Mouse (Mus musculus): ENCODE results near the gene Taok3. TPM values are rescaled to one million over a fixed set of nuclear protein-coding genes. Genes with fewer than 3 reads are reported as not detected.
A peak's percentile ranks its signal among the peaks of the same experiment; 100 is the strongest.
"Not testable (repeated sequence)": the region's sequence is repeated elsewhere in the genome, so short reads cannot be mapped to it uniquely, and the experiment has no call there.

Gene Taok3
- polyA plus RNA-seq, 1 experiment = 6.3 TPM

DNA sequence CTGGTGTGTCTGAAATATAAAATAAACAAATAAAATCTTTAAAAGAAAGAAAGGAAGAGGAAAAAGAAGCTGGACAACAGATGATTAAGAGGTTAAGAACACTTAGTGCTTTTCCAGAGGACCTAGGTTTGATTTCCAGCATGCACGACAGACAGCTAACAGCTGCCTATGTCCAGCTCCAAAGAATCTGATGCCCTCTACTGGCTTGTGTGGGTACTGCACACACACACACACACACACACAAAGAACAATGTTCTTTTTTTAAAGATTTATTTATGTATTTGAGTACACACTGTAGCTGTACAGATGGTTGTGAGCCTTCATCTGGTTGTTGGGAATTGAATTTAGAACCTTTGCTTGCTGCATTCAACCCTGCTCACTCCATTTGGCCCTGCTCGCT lies 170.2 kb downstream of the Taok3 start:
- H3K4me1 ChIP-seq (ENCODE audit: control insufficient read depth, insufficient read depth, insufficient read length, low read length) = peaks cover 3% of the 10 kb centered on the region; the same call in 1 of the 2 replicates
- H3K27ac ChIP-seq (replicated peaks; ENCODE audit: low read depth, low read length) = no peak overlapping the region
- H3K4me3 ChIP-seq (ENCODE audit: insufficient read depth, low read depth, low read length) = no peak overlapping the region

DNA sequence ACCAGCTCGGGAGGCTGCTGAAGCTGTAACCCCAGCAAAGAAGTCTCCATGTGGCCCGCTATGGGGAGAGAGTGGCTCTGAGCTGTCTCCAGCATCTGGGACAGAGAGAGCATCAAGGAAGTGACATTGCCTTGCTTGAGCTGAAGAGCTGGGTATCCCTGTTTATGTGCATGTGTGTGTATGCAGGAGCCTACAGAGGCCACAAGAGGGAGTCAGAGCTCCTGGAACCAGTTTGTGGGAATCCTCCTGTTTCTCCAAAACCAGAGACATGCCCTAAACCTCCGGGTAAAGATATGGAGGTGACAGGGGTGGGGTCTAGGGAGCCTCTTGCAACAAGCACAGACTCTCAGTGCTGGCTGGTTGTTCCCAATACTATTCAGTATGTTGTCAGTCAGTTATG lies 171.4 kb downstream of the Taok3 start:
- H3K27ac ChIP-seq (replicated peaks; ENCODE audit: low read depth, low read length) = no peak overlapping the region
- peaks cover 3% of the 10 kb centered on the region; the same call in 1 of the 2 replicates for H3K4me1 ChIP-seq (ENCODE audit: control insufficient read depth, insufficient read depth, insufficient read length, low read length)
- no peak overlapping the region for H3K4me3 ChIP-seq (ENCODE audit: insufficient read depth, low read depth, low read length)

DNA sequence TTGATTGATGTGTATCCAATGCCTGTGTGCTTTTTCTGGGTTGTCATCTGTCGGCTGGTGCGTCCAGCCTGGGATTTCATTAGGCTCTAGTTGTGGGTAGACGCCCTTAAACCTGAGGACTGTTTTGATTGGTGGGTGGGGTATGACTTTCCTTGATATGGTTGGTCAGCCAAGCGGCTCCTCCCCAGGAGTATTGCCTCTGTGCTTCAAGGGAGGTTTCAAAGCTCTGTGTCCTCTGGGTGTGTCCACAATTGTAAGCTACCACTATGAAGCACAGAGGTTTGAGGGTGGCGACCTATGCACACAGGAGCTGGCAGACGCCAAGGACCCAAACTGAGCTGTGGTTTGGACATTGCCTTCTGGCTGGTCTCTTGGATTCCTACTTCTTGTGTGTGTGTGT lies 172.6 kb downstream of the Taok3 start:
- Histone ChIP-seq H3K4me1 (ENCODE audit: control insufficient read depth, insufficient read depth, insufficient read length, low read length) (peaks cover 3% of the 10 kb centered on the region; the same call in 1 of the 2 replicates), H3K27ac (replicated peaks; ENCODE audit: low read depth, low read length) (no peak overlapping the region), H3K4me3 (ENCODE audit: insufficient read depth, low read depth, low read length) (no peak overlapping the region)

DNA sequence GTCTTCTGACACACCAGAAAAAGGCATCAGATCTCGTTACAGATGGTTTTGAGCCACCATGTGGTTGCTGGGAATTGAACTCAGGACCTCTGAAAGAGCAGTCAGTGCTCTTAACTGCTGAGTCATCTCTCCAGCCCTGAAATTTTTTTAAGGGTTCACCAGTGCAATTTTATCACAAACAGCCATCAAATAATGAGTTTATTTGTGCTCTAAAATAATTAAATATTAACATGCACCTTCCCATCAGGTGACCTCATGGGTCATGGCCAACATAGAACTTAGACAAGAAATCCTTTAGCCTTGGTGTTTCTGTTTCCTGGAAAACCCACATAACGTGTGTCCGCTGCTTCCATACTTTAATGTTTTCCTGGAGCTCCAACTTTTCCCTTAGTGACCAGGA lies 173.8 kb downstream of the Taok3 start:
- H3K4me3 ChIP-seq (ENCODE audit: insufficient read depth, low read depth, low read length); H3K4me1 ChIP-seq (ENCODE audit: control insufficient read depth, insufficient read depth, insufficient read length, low read length); H3K27ac ChIP-seq (replicated peaks; ENCODE audit: low read depth, low read length): not testable (repeated sequence)

DNA sequence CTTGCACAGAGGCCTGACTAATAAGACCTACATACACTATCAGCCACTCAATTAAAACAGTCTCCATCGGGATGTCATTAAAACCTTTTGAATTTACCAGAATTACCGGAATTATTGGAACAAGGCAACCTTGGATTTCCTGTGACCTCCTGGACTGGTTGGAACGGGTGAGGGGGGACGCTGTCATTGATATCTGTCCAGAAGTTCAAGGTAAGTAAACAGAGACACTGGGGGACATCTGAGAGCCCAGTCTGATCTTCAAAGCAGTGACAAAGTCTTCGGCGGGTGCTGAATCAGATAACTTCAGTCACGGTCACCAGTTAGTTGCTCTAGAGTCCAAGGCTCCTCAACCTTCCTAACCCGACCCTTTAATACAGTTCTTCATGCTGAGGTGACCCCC lies 175.1 kb downstream of the Taok3 start:
- Histone ChIP-seq H3K4me1 (ENCODE audit: control insufficient read depth, insufficient read depth, insufficient read length, low read length) (no peaks in the 10 kb centered on the region), H3K4me3 (ENCODE audit: insufficient read depth, low read depth, low read length) (no peak overlapping the region), H3K27ac (replicated peaks; ENCODE audit: low read depth, low read length) (no peak overlapping the region)

DNA sequence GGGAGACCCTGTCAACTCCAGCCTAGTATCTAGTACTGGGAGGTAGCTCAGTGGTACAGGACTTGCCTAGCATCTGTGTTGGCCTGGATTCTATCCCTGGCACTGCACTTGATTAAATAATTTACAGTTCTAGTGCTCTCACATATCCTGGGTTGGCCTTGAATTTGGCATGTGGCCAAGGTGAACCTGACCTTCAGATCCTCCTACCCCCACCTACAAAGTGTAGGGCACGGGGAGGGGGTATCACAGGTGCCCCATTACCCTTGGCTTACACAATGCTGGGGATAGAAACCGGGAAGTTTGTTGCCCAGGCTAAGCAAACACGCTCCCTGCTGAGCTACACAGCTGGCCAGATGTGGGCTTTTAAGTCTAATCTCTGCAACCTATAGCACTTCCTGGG lies 183.0 kb downstream of the Taok3 start:
- Histone ChIP-seq H3K27ac (replicated peaks; ENCODE audit: low read depth, low read length) (no peak overlapping the region), H3K4me1 (ENCODE audit: control insufficient read depth, insufficient read depth, insufficient read length, low read length) (no peaks in the 10 kb centered on the region), H3K4me3 (ENCODE audit: insufficient read depth, low read depth, low read length) (no peak overlapping the region)

DNA sequence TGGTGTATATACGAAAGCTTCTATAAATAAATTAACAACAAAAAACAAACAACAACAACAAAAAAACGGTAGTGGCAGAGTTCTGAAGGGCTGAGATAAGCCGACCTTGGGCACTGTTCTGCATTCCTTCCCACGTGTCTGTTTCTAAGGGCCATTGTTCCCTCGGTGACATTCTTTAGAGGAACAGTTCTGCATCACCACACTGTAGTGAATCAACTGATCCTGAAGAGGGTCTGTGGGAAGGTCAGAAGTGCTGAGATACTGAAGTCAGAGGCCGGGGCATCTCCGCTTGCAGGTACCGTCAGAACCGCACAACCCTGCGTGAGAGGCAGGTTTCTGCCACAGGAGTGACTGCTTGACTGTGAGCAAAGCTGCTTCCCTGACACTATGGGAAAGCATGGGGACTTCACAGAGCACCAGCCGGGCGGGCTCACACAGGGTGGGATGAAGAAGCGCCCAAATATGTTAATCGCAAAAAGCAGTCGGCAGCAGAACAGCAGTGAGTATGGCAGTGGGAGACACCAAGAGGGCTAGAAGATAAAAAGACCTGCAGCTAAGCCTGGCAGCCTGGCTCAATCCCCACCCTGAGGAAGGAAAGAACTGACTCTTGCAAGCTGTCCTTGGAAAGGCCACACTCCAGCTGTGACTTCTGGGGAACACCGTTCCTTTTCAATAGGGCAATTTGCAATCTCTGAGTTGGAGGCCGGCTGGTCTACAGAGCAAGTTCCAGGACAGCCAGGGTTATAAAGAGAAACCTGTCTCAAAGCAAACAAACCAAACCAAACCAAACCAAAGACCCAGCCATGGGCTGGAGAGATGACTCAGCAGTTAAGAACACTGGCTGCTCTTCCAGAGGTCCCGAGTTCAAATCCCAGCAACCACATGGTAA lies 184.0 kb downstream of the Taok3 start:
- no peak overlapping the region for H3K27ac ChIP-seq (replicated peaks; ENCODE audit: low read depth, low read length)
- no peaks in the 10 kb centered on the region for H3K4me1 ChIP-seq (ENCODE audit: control insufficient read depth, insufficient read depth, insufficient read length, low read length)
- no peak overlapping the region for H3K4me3 ChIP-seq (ENCODE audit: insufficient read depth, low read depth, low read length)

DNA sequence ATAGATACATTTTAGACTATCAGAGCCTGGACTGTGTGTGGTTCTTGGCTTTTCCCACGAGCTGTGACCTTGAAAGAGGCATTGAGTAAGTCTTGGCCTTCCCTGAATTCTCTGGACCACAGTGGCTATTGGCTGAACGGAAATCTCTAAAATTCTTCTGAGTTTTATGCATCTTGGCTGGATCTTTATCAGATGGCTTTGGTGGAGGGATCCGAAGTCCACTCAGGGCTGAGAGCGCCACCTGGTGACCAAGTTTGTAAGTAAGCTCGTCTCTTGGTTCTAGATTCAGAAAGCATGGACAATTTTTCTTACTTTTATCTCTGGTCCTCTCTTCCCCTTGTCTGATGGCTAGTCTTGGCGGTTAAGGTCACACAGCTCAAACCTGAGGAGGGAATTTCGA lies 185.0 kb downstream of the Taok3 start:
- Histone ChIP-seq H3K4me3 (ENCODE audit: insufficient read depth, low read depth, low read length) (no peak overlapping the region), H3K27ac (replicated peaks; ENCODE audit: low read depth, low read length) (no peak overlapping the region), H3K4me1 (ENCODE audit: control insufficient read depth, insufficient read depth, insufficient read length, low read length) (no peaks in the 10 kb centered on the region)

GRCm38 (mm10) chr5:117305754-117306153 lies 185.8 kb downstream of the Taok3 start:
- Histone ChIP-seq H3K27ac (replicated peaks; ENCODE audit: low read depth, low read length) (no peak overlapping the region), H3K4me1 (ENCODE audit: control insufficient read depth, insufficient read depth, insufficient read length, low read length) (no peaks in the 10 kb centered on the region), H3K4me3 (ENCODE audit: insufficient read depth, low read depth, low read length) (no peak overlapping the region)

- Histone ChIP-seq H3K27ac (replicated peaks; ENCODE audit: low read depth, low read length) (no peak overlapping the region), H3K4me3 (ENCODE audit: insufficient read depth, low read depth, low read length) (no peak overlapping the region), H3K4me1 (ENCODE audit: control insufficient read depth, insufficient read depth, insufficient read length, low read length) (no peaks in the 10 kb centered on the region)
Measured at GRCm38 (mm10) chr5:117306826-117307225, 186.9 kb downstream of the Taok3 start.

GRCm38 (mm10) chr5:117307699-117308098 lies 187.8 kb downstream of the Taok3 start:
- Histone ChIP-seq H3K27ac (replicated peaks; ENCODE audit: low read depth, low read length) (no peak overlapping the region), H3K4me3 (ENCODE audit: insufficient read depth, low read depth, low read length) (peak overlapping the region; percentile 35; the same call in 1 of the 2 replicates), H3K4me1 (ENCODE audit: control insufficient read depth, insufficient read depth, insufficient read length, low read length) (no peaks in the 10 kb centered on the region)

DNA sequence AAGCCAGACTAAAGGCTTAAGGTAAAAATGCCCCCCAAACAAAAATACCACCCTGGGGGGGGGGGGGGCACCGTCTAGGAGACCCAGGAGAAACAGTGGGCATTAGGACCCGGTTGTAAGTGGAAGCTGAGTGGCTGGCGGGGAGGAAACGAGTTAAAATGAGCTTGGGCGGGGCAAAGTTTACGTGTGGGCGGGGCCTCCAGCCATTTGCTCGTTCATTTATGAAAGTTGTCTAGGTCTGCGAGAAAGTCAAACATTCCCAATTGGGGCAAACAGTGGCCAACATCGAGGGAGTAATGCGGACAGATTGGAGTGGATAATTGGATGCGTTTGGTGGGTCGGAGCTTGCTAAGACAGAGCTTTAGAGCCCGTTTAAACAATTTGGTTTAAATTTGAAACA lies 193.5 kb downstream of the Taok3 start:
- Histone ChIP-seq H3K4me1 (ENCODE audit: control insufficient read depth, insufficient read depth, insufficient read length, low read length) (no peaks in the 10 kb centered on the region; the same call in 1 of the 2 replicates), H3K4me3 (ENCODE audit: insufficient read depth, low read depth, low read length) (peak overlapping the region; percentile 49), H3K27ac (replicated peaks; ENCODE audit: low read depth, low read length) (no peak overlapping the region)

DNA sequence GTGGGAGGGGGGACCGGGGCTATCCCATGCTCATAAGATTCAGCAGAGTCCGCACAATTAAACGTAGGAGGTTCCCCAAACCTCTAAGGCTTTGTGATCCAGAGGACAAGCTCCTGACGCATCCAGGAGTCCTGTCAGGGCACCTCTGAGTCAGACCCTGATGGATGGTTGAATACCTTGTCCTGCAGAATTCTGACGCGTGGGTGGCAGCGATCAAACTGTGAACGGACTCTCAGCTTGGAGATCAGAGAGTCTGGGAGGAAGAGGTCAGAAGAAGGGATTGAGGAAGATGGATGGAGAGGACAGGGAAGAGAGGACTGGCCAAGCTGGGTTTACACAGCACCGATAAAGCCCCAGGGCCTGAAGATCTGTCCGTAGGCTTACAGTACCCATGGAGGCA lies 194.0 kb downstream of the Taok3 start:
- Histone ChIP-seq H3K4me1 (ENCODE audit: control insufficient read depth, insufficient read depth, insufficient read length, low read length) (no peaks in the 10 kb centered on the region; the same call in 1 of the 2 replicates), H3K27ac (replicated peaks; ENCODE audit: low read depth, low read length) (no peak overlapping the region), H3K4me3 (ENCODE audit: insufficient read depth, low read depth, low read length) (peak overlapping the region; percentile 49)

- Histone ChIP-seq H3K4me3 (ENCODE audit: insufficient read depth, low read depth, low read length) (no peak overlapping the region), H3K4me1 (ENCODE audit: control insufficient read depth, insufficient read depth, insufficient read length, low read length) (no peaks in the 10 kb centered on the region; the same call in 1 of the 2 replicates), H3K27ac (replicated peaks; ENCODE audit: low read depth, low read length) (no peak overlapping the region)
Measured at GRCm38 (mm10) chr5:117314587-117315428, 194.9 kb downstream of the Taok3 start.
